8 mouse cellular contexts compared by ENCODE assay signal in genomic region chr12:112678555-112679026, GRCm38 (mm10). TPM values are rescaled to one million over a fixed set of nuclear protein-coding genes. Genes with fewer than 3 reads are reported as not detected.
DNase-seq lines count a peak whose midpoint lies in the region; ATAC-seq and TF ChIP-seq lines count a peak whose summit lies in the region.

Gene Zbtb42 (plus strand): TSS chr12:112678828.

- H3K27ac ChIP-seq in cerebellum, adult 2 months (ENCODE audit: insufficient read depth, low read length) = no peak within 1 kb of the TSS
- no peak within 1 kb of the TSS for H3K27ac ChIP-seq in embryonic facial prominence, embryonic 13.5 days
- peak within 1 kb of the TSS; percentile 86 for H3K27ac ChIP-seq in heart, embryonic 15.5 days
- peak within 1 kb of the TSS; percentile 95 for H3K27ac ChIP-seq in stomach, embryonic 14.5 days (ENCODE audit: low read length)

- no peaks in the 10 kb centered on the region for H3K9me3 ChIP-seq in embryonic facial prominence, embryonic 13.5 days
- no peaks in the 10 kb centered on the region for H3K9me3 ChIP-seq in heart, embryonic 15.5 days (replicated peaks)
- H3K9me3 ChIP-seq in stomach, embryonic 14.5 days (ENCODE audit: control insufficient read depth, low read depth, low read length) = no peaks in the 10 kb centered on the region

- TF ChIP-seq CTCF in cerebellum, adult 2 months (IDR thresholded peaks at IDR 0.05; ENCODE audit: borderline replicate concordance, insufficient read depth, low read depth, low read length) = no peak

- H3K4me2 ChIP-seq in embryonic facial prominence, embryonic 13.5 days = peak within 1 kb of the TSS; percentile 94
- H3K4me2 ChIP-seq in heart, embryonic 15.5 days = peak within 1 kb of the TSS; percentile 89
- peak within 1 kb of the TSS; percentile 94 for H3K4me2 ChIP-seq in stomach, embryonic 14.5 days (replicated peaks; ENCODE audit: low read depth, low read length)

- TF ChIP-seq POLR2A in cerebellum, adult 2 months (IDR thresholded peaks at IDR 0.05; ENCODE audit: borderline replicate concordance, insufficient read depth, low read length) = no peak

- H3K27me3 ChIP-seq in cerebellum, adult 2 months (ENCODE audit: control insufficient read depth, insufficient read depth, low read length) = peaks cover 1% of the 10 kb centered on the region; the same call in 1 of the 2 replicates
- H3K27me3 ChIP-seq in embryonic facial prominence, embryonic 13.5 days = peaks cover 66% of the 10 kb centered on the region
- H3K27me3 ChIP-seq in heart, embryonic 15.5 days = peaks cover 21% of the 10 kb centered on the region
- H3K27me3 ChIP-seq in stomach, embryonic 14.5 days (ENCODE audit: control insufficient read depth, insufficient read depth, low read length) = no peaks in the 10 kb centered on the region

- no peak for ATAC-seq in embryonic facial prominence, embryonic 13.5 days (ENCODE audit: insufficient number of reproducible peaks, insufficient read depth, low FRiP score, low TSS enrichment, low read depth)
- peak; percentile 33 for ATAC-seq in heart, embryonic 15.5 days (replicated peaks; ENCODE audit: insufficient number of reproducible peaks, insufficient read depth, low FRiP score, low read depth)
- peak; percentile 46 for ATAC-seq in stomach, embryonic 14.5 days (ENCODE audit: insufficient number of reproducible peaks, insufficient read depth, low FRiP score, low read depth)

- peak within 1 kb of the TSS; percentile 73 for H3K9ac ChIP-seq in embryonic facial prominence, embryonic 13.5 days
- peak within 1 kb of the TSS; percentile 81 for H3K9ac ChIP-seq in heart, embryonic 15.5 days
- peak within 1 kb of the TSS; percentile 52 for H3K9ac ChIP-seq in stomach, embryonic 14.5 days (replicated peaks; ENCODE audit: low read depth, low read length)

- H3K36me3 ChIP-seq in embryonic facial prominence, embryonic 13.5 days = no peaks in the 10 kb centered on the region
- no peaks in the 10 kb centered on the region for H3K36me3 ChIP-seq in heart, embryonic 15.5 days
- H3K36me3 ChIP-seq in stomach, embryonic 14.5 days (ENCODE audit: control insufficient read depth, insufficient read depth, low read length) = no peaks in the 10 kb centered on the region; the same call in 1 of the 2 replicates

- WGBS in cerebellum, adult 2 months = 2% methylated on average over 50 of the region's 60 CpGs
- WGBS in embryonic facial prominence, embryonic 13.5 days = under 1% methylated on average over 60 of the region's 60 CpGs
- WGBS in heart, embryonic 15.5 days = 1% methylated on average over 43 of the region's 60 CpGs
- WGBS in stomach, embryonic 14.5 days = under 1% methylated on average over 60 of the region's 60 CpGs

- no peak for DNase-seq in cerebellum, adult 2 months
- no peak for DNase-seq in cerebellum, adult 8-10 months
- peak; percentile 84 for DNase-seq in kidney, postnatal 10 days
- DNase-seq in lung, postnatal 4 days = peak; percentile 85 to 90
- DNase-seq in layer of hippocampus, postnatal 25 days (ENCODE audit: extremely low spot score in 1 of 2, low spot score in 1 of 2) = no peak

- peaks cover 14% of the 10 kb centered on the region for H3K4me1 ChIP-seq in cerebellum, adult 2 months (ENCODE audit: control insufficient read depth, insufficient read depth, low read length)
- peaks cover 33% of the 10 kb centered on the region for H3K4me1 ChIP-seq in embryonic facial prominence, embryonic 13.5 days
- peaks cover 42% of the 10 kb centered on the region for H3K4me1 ChIP-seq in heart, embryonic 15.5 days (replicated peaks)
- peaks cover 33% of the 10 kb centered on the region for H3K4me1 ChIP-seq in stomach, embryonic 14.5 days (ENCODE audit: control insufficient read depth, insufficient read depth, low read length)

- H3K4me3 ChIP-seq in cerebellum, adult 2 months (replicated peaks; ENCODE audit: insufficient read depth, low read depth, low read length) = peak within 1 kb of the TSS; percentile 31
- peak within 1 kb of the TSS; percentile 62 for H3K4me3 ChIP-seq in embryonic facial prominence, embryonic 13.5 days
- peak within 1 kb of the TSS; percentile 85 for H3K4me3 ChIP-seq in heart, embryonic 15.5 days
- peak within 1 kb of the TSS; percentile 71 for H3K4me3 ChIP-seq in stomach, embryonic 14.5 days (ENCODE audit: low read depth, low read length)

RNA-seq across cellular contexts. Expression of gene Zbtb42, which starts in this region (rescaled TPM):
- polyA plus RNA-seq in cerebellum, adult 2 months (2012; rRNA removed) = 1.5 and 1.8 TPM in 2 replicates
- 2.3 and 3.1 TPM in 2 replicates for polyA plus RNA-seq in embryonic facial prominence, embryonic 13.5 days (2015; fragmentation: Nextera tagmentation; extraction: Ambion mirVana)
- 4.8 and 7.6 TPM in 2 replicates for polyA plus RNA-seq in heart, embryonic 15.5 days (2015; fragmentation: Nextera tagmentation; extraction: Ambion mirVana)
- polyA plus RNA-seq in stomach, embryonic 14.5 days (2014; fragmentation: Nextera tagmentation; extraction: Ambion mirVana) = 10.9 and 14.2 TPM in 2 replicates
- under 1 TPM; 0.40 to 0.76 TPM for total RNA-seq in layer of hippocampus, postnatal 25 days (2021)

Comparison
In these comparisons a context has a peak if more than half of its experiments do, and no peak if none do; other contexts are left out.
1. DNase-seq: peak in kidney, postnatal 10 days (single experiment) and lung, postnatal 4 days (2 of 2); none in cerebellum, adult 2 months (0 of 2), cerebellum, adult 8-10 months (single experiment) and layer of hippocampus, postnatal 25 days (0 of 2).
2. H3K27ac ChIP-seq: peak in heart, embryonic 15.5 days (single experiment) and stomach, embryonic 14.5 days (single experiment); none in cerebellum, adult 2 months (single experiment) and embryonic facial prominence, embryonic 13.5 days (single experiment).
3. H3K4me3 ChIP-seq: peak in every context shown above with its lines; median percentile 85 in heart, embryonic 15.5 days; 71 in stomach, embryonic 14.5 days; 62 in embryonic facial prominence, embryonic 13.5 days; 31 in cerebellum, adult 2 months.
4. Peak in every context shown above with its lines, with median percentiles within 50 percentile points of each other: H3K4me2 ChIP-seq and H3K9ac ChIP-seq.